Mouse (Mus musculus) testis, adult 2 months (tissue): ENCODE results near the gene Cdc37.

Experiments used
- CTCF ChIP-seq: fragments of 200-500 bp; IDR thresholded peaks from 2 replicates; pipeline ENCODE4 v1.5.1; 2012; ENCODE audit warnings: low read depth, mild to moderate bottlenecking, inconsistent platforms, low read length, moderate library complexity; ENCODE audit not compliant: control insufficient read depth, insufficient read depth, insufficient replicate concordance
- POLR2A ChIP-seq: fragments of 200-500 bp; IDR thresholded peaks from 2 replicates; pipeline ENCODE4 v1.6.1; 2012; ENCODE audit warnings: low read depth, mild to moderate bottlenecking, inconsistent platforms, low read length, moderate library complexity; ENCODE audit not compliant: control insufficient read depth

- no peak for TF ChIP-seq CTCF
- TF ChIP-seq POLR2A = no peak
These were observed 617 bp downstream of the Cdc37 start for GRCm38 (mm10) chr9:21149077-21149653.
